Comparison of ENCODE assay signal across 27 mouse cellular contexts in the genomic region with DNA sequence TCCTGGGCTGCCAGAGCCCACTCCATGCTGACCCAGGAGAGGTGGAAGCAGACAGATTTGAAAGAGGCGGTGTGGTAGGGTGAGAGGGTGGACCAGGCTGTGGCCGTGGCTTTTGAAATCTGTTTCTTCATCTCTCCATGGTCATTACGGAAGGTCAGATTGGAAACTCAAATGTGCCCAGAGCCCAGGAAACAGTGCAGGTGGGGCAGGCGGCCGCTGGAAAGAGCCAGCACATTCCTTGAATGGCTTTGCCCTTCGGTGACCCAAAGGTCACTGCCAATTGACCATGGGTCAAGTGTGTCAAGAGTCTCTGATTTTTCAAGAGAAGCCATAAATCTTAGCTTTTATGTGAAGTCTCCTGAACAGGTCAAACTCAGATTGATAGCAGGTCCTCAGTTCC. TPM values are rescaled to one million over a fixed set of nuclear protein-coding genes. Genes with fewer than 3 reads are reported as not detected.
DNase-seq lines count a peak whose midpoint lies in the region; ATAC-seq and TF ChIP-seq lines count a peak whose summit lies in the region.
"Had no signal": no experiment of that assay in that cellular context is flagged by ENCODE, and none has a peak within 500 bp of the region (broad histone marks: within the 10 kb centered on the region; RNA-seq: fewer than 3 reads in every experiment).

No protein-coding gene starts in this region.

- no peak for TF ChIP-seq EP300 in liver, postnatal 0 days (IDR thresholded peaks at IDR 0.05; ENCODE audit: low read depth)

- TF ChIP-seq CTCF in liver, postnatal 0 days (IDR thresholded peaks at IDR 0.05; ENCODE audit: low read depth) = no peak

- no peak overlapping the region for H3K4me2 ChIP-seq in kidney, embryonic 16.5 days (replicated peaks; ENCODE audit: low read depth, low read length)
- H3K4me2 ChIP-seq in liver, postnatal 0 days (ENCODE audit: low read depth, low read length) = no peak overlapping the region
- H3K4me2 ChIP-seq: forebrain, embryonic 13.5 days; heart, embryonic 13.5 days; intestine, embryonic 15.5 days had no signal

- peaks cover 52% of the 10 kb centered on the region for H3K27me3 ChIP-seq in kidney, embryonic 16.5 days (ENCODE audit: insufficient read depth, low read length)
- H3K27me3 ChIP-seq in liver, postnatal 0 days (ENCODE audit: insufficient read depth, low read length) = peaks cover 37% of the 10 kb centered on the region

- DNase-seq in adrenal gland, postnatal 14 days = peak; percentile 42
- DNase-seq in adrenal gland, postnatal 10 days = no peak
- peak; percentile 20 for DNase-seq in kidney, postnatal 14 days
- DNase-seq in embryo, embryonic 11 days = peak; percentile 49
- no peak for DNase-seq in liver, postnatal 0 days
- DNase-seq in urinary bladder, postnatal 10 days (ENCODE audit: low spot score) = no peak
- DNase-seq: adrenal gland, postnatal 25 days; B cell, adult 2 months; cerebellum, adult 11-12 months; cerebellum, adult 8-10 months; cerebellum, postnatal 36 days; gastrocnemius, postnatal 10 days; gastrocnemius, postnatal 36 days; heart, adult 2 months; heart, postnatal 14 days; heart, postnatal 4 days had no signal

- no peak overlapping the region for H3K4me3 ChIP-seq in kidney, embryonic 16.5 days (ENCODE audit: low read length)
- no peak overlapping the region for H3K4me3 ChIP-seq in liver, postnatal 0 days (ENCODE audit: low read depth, low read length)
- H3K4me3 ChIP-seq: forebrain, embryonic 10.5 days; forebrain, embryonic 13.5 days; heart, adult 2 months; heart, embryonic 10.5 days; heart, embryonic 13.5 days; intestine, embryonic 15.5 days had no signal

- WGBS in kidney, embryonic 16.5 days = 30% methylated on average over 6 of the region's 6 CpGs
- WGBS in liver, postnatal 0 days (ENCODE audit: insufficient replicate concordance) = 68% methylated on average over 6 of the region's 6 CpGs

- no peak overlapping the region for H3K27ac ChIP-seq in kidney, embryonic 16.5 days (ENCODE audit: low read length)
- no peak overlapping the region for H3K27ac ChIP-seq in liver, postnatal 0 days (ENCODE audit: low read depth)
- H3K27ac ChIP-seq: forebrain, embryonic 10.5 days; forebrain, embryonic 13.5 days; heart, adult 2 months; heart, embryonic 10.5 days; heart, embryonic 13.5 days; intestine, embryonic 15.5 days had no signal

- H3K9ac ChIP-seq in kidney, embryonic 16.5 days (replicated peaks; ENCODE audit: low read length) = no peak overlapping the region
- no peak overlapping the region for H3K9ac ChIP-seq in liver, postnatal 0 days (replicated peaks)
- H3K9ac ChIP-seq: heart, embryonic 13.5 days; intestine, embryonic 15.5 days had no signal

- peaks cover 3% of the 10 kb centered on the region; the same call in 1 of the 2 replicates for H3K4me1 ChIP-seq in kidney, embryonic 16.5 days (ENCODE audit: insufficient read depth, low read length)
- H3K4me1 ChIP-seq in liver, postnatal 0 days (ENCODE audit: insufficient read depth) = no peaks in the 10 kb centered on the region
- H3K4me1 ChIP-seq: intestine, embryonic 15.5 days had no signal

- no peak for ATAC-seq in kidney, embryonic 16.5 days (ENCODE audit: low FRiP score, low TSS enrichment)
- no peak for ATAC-seq in liver, postnatal 0 days
- ATAC-seq: forebrain, embryonic 13.5 days; forebrain, embryonic 16.5 days; hindbrain, embryonic 16.5 days; intestine, embryonic 15.5 days had no signal

- H3K36me3 ChIP-seq in kidney, embryonic 16.5 days (ENCODE audit: insufficient read depth, low read length) = no peaks in the 10 kb centered on the region
- H3K36me3 ChIP-seq in liver, postnatal 0 days (replicated peaks; ENCODE audit: insufficient read depth, low read length) = no peaks in the 10 kb centered on the region
- H3K36me3 ChIP-seq: forebrain, embryonic 10.5 days; heart, embryonic 10.5 days; heart, embryonic 13.5 days; intestine, embryonic 15.5 days had no signal

- no peaks in the 10 kb centered on the region for H3K9me3 ChIP-seq in kidney, embryonic 16.5 days (ENCODE audit: low read length)
- no peaks in the 10 kb centered on the region for H3K9me3 ChIP-seq in liver, postnatal 0 days (ENCODE audit: low read length)
- H3K9me3 ChIP-seq: forebrain, embryonic 10.5 days; forebrain, embryonic 13.5 days; heart, embryonic 10.5 days; heart, embryonic 13.5 days; intestine, embryonic 15.5 days had no signal

RNA-seq across cellular contexts. Expression of a gene that starts 17.1 kb away (rescaled TPM):
- 3.5 and 3.8 TPM in 2 replicates for total RNA-seq in adrenal gland, postnatal 14 days (2021)
- total RNA-seq in adrenal gland, postnatal 10 days (2021) = 1 to 10 TPM; 2.5 to 3.6 TPM
- 0.19 and 0.27 TPM in 2 replicates for polyA plus RNA-seq in kidney, embryonic 16.5 days (2015; fragmentation: Nextera tagmentation; extraction: Ambion mirVana)
- polyA plus RNA-seq in liver, postnatal 0 days (2015; fragmentation: Nextera tagmentation; extraction: Ambion mirVana) = not detected in 2 replicates
- total RNA-seq: granulocyte monocyte progenitor cell, adult 5-6 weeks had no signal

RNA-seq across cellular contexts. Expression of a gene that starts 19.6 kb away (rescaled TPM):
- 3.7 and 21.3 TPM in 2 replicates for total RNA-seq in adrenal gland, postnatal 14 days (2021)
- 10 to 100 TPM; 14.0 to 25.8 TPM for total RNA-seq in adrenal gland, postnatal 10 days (2021)
- 14.7 and 16.0 TPM in 2 replicates for polyA plus RNA-seq in kidney, embryonic 16.5 days (2015; fragmentation: Nextera tagmentation; extraction: Ambion mirVana)
- 48.9 and 53.4 TPM in 2 replicates for polyA plus RNA-seq in liver, postnatal 0 days (2015; fragmentation: Nextera tagmentation; extraction: Ambion mirVana)
- total RNA-seq: gastrocnemius, adult 18-20 months; gastrocnemius, postnatal 36 days; MEL had no signal

Comparison
In these comparisons a context has a peak if more than half of its experiments do, and no peak if none do; other contexts are left out.
1. DNase-seq: peak in adrenal gland, postnatal 14 days (single experiment), kidney, postnatal 14 days (single experiment) and embryo, embryonic 11 days (single experiment); none in adrenal gland, postnatal 10 days (single experiment), liver, postnatal 0 days (single experiment) and urinary bladder, postnatal 10 days (single experiment).